In genomic region chr17:73918944-73919381, GRCm38 (mm10) we compare ENCODE assay signal across 9 mouse cellular contexts. TPM values are rescaled to one million over a fixed set of nuclear protein-coding genes. Genes with fewer than 3 reads are reported as not detected.
DNase-seq lines count a peak whose midpoint lies in the region; ATAC-seq and TF ChIP-seq lines count a peak whose summit lies in the region.
"Had no signal": no experiment of that assay in that cellular context is flagged by ENCODE, and none has a peak within 500 bp of the region (broad histone marks: within the 10 kb centered on the region; RNA-seq: fewer than 3 reads in every experiment).

No protein-coding gene starts in this region.

- TF ChIP-seq CTCF in kidney, postnatal 0 days (IDR thresholded peaks at IDR 0.05; ENCODE audit: low read depth), result no peak

- H3K4me1 ChIP-seq in forebrain, embryonic 14.5 days (ENCODE audit: control insufficient read depth, insufficient read depth, low read length), result 0 out of 2 replicates have a peak, but pooled peaks cover 3% of the 10 kb centered on the region
- H3K4me1 ChIP-seq in forebrain, embryonic 11.5 days (replicated peaks; ENCODE audit: control insufficient read depth, insufficient read depth, low read length), result no peaks in the 10 kb centered on the region
- H3K4me1 ChIP-seq in kidney, postnatal 0 days (replicated peaks; ENCODE audit: insufficient read depth, low read length), result no peaks in the 10 kb centered on the region

- no peak overlapping the region for H3K9ac ChIP-seq in forebrain, embryonic 14.5 days (ENCODE audit: low read length)
- no peak overlapping the region for H3K9ac ChIP-seq in forebrain, embryonic 11.5 days (ENCODE audit: low read length)
- no peak overlapping the region for H3K9ac ChIP-seq in kidney, postnatal 0 days (ENCODE audit: low read depth, low read length)

- ATAC-seq in forebrain, embryonic 14.5 days, result 0 out of 2 replicates have a peak, but pooled peaks have one; percentile 12
- no peak for ATAC-seq in forebrain, embryonic 11.5 days (replicated peaks; ENCODE audit: low FRiP score)
- ATAC-seq in kidney, postnatal 0 days (replicated peaks; ENCODE audit: low FRiP score, low read depth), result no peak
- no peak for ATAC-seq in erythroblast, adult 5-6 weeks (replicated peaks; ENCODE audit: low FRiP score, poor library complexity, severe bottlenecking)

- 70% methylated on average over 7 of the region's 7 CpGs for WGBS in forebrain, embryonic 14.5 days
- 82% methylated on average over 7 of the region's 7 CpGs for WGBS in forebrain, embryonic 11.5 days
- WGBS in kidney, postnatal 0 days, result 14% methylated on average over 7 of the region's 7 CpGs

- no peak overlapping the region for H3K4me3 ChIP-seq in forebrain, embryonic 14.5 days (ENCODE audit: low read depth, low read length)
- no peak overlapping the region for H3K4me3 ChIP-seq in forebrain, embryonic 11.5 days (ENCODE audit: low read depth, low read length)
- no peak overlapping the region for H3K4me3 ChIP-seq in kidney, postnatal 0 days (replicated peaks; ENCODE audit: low read depth, low read length)

- H3K27ac ChIP-seq in forebrain, embryonic 14.5 days (ENCODE audit: low read depth, low read length), result no peak overlapping the region
- H3K27ac ChIP-seq in forebrain, embryonic 11.5 days (ENCODE audit: low read depth, low read length), result no peak overlapping the region
- no peak overlapping the region for H3K27ac ChIP-seq in kidney, postnatal 0 days

- no peaks in the 10 kb centered on the region for H3K9me3 ChIP-seq in forebrain, embryonic 14.5 days (replicated peaks; ENCODE audit: control insufficient read depth, low read length)
- no peaks in the 10 kb centered on the region for H3K9me3 ChIP-seq in forebrain, embryonic 11.5 days (ENCODE audit: control insufficient read depth, low read length)
- H3K9me3 ChIP-seq in kidney, postnatal 0 days (replicated peaks; ENCODE audit: low read length), result no peaks in the 10 kb centered on the region

- no peak overlapping the region for H3K4me2 ChIP-seq in forebrain, embryonic 14.5 days (ENCODE audit: low read length)
- no peak overlapping the region for H3K4me2 ChIP-seq in forebrain, embryonic 11.5 days (ENCODE audit: low read depth, low read length, severe bottlenecking)
- H3K4me2 ChIP-seq in kidney, postnatal 0 days (ENCODE audit: low read length), result no peak overlapping the region

- DNase-seq in forebrain, embryonic 14.5 days (ENCODE audit: low spot score), result peak; percentile 6
- no peak for DNase-seq in forebrain, embryonic 11.5 days (ENCODE audit: low spot score)
- DNase-seq in NIH3T3 (ENCODE audit: low read depth), result peak; percentile 31
- peak; percentile 51 for DNase-seq in fat pad, adult 2 months (ENCODE audit: extremely low read depth, low read depth, low spot score)
- peak; percentile 29 for DNase-seq in kidney, postnatal 0 days (ENCODE audit: low spot score)
- no peak for DNase-seq in thymus, adult 18-20 months
- no peak for DNase-seq in spleen, postnatal 10 days (ENCODE audit: low spot score in 2 of 2)
- DNase-seq: lung, postnatal 10 days had no signal

- no peaks in the 10 kb centered on the region for H3K36me3 ChIP-seq in forebrain, embryonic 14.5 days (ENCODE audit: control insufficient read depth, insufficient read depth, low read length)
- no peaks in the 10 kb centered on the region for H3K36me3 ChIP-seq in forebrain, embryonic 11.5 days (ENCODE audit: control insufficient read depth, insufficient read depth, low read length)
- H3K36me3 ChIP-seq in kidney, postnatal 0 days (ENCODE audit: insufficient read depth, low read length), result no peaks in the 10 kb centered on the region

- no peaks in the 10 kb centered on the region for H3K27me3 ChIP-seq in forebrain, embryonic 14.5 days (replicated peaks; ENCODE audit: control insufficient read depth, insufficient read depth, low read length)
- no peaks in the 10 kb centered on the region for H3K27me3 ChIP-seq in forebrain, embryonic 11.5 days (ENCODE audit: control insufficient read depth, insufficient read depth, low read length)
- H3K27me3 ChIP-seq in kidney, postnatal 0 days (ENCODE audit: insufficient read depth, low read length), result no peaks in the 10 kb centered on the region

RNA-seq across cellular contexts. Expression of gene Xdh, which starts 31.0 kb away (rescaled TPM):
- 0.09 and 0.14 TPM in 2 replicates for polyA plus RNA-seq in forebrain, embryonic 14.5 days (2014; fragmentation: Nextera tagmentation; extraction: Ambion mirVana)
- polyA plus RNA-seq in forebrain, embryonic 11.5 days (2014; fragmentation: Nextera tagmentation; extraction: Ambion mirVana), result 0.11 and 0.21 TPM in 2 replicates
- 1.6 and 1.9 TPM in 2 replicates for polyA plus RNA-seq in kidney, postnatal 0 days (2015; fragmentation: Nextera tagmentation; extraction: Ambion mirVana)
- 39.5 and 54.8 TPM in 2 replicates for total RNA-seq in erythroblast, adult 5-6 weeks (2015; ENCODE audit: low replicate concordance)
- total RNA-seq in erythroblast, adult 5-6 weeks (2017; ENCODE audit: low replicate concordance), result 24.5 and 28.2 TPM in 2 replicates

Comparison
In these comparisons a context has a peak if more than half of its experiments do, and no peak if none do; other contexts are left out.
1. DNase-seq: peak in forebrain, embryonic 14.5 days (single experiment), NIH3T3 (single experiment), fat pad, adult 2 months (single experiment) and kidney, postnatal 0 days (single experiment); none in forebrain, embryonic 11.5 days (single experiment), thymus, adult 18-20 months (0 of 2) and spleen, postnatal 10 days (0 of 2).